Mouse (Mus musculus) heart, embryonic 16.5 days (tissue): ENCODE measurements around the gene Tut4. TPM values are rescaled to one million over a fixed set of nuclear protein-coding genes. Genes with fewer than 3 reads are reported as not detected.

Source experiments
- ATAC-seq: fragments of 200-750 bp; cut with Nextera tagmentation; replicated peaks from 2 replicates; pipeline ENCODE4 v1.8.0; 2017; ENCODE audit warnings: moderate number of reproducible peaks; ENCODE audit not compliant: insufficient read depth, low FRiP score; ENCODE audit errors: extremely low read depth
- H3K27ac ChIP-seq: fragments of 300-500 bp; sonication (generic); 2 replicates; pipeline ENCODE4 v1.5.1; 2014; ENCODE audit warnings: mild to moderate bottlenecking, low read length, control low read depth, moderate library complexity
- H3K27me3 ChIP-seq: fragments of 300-500 bp; sonication (generic); 2 replicates; pipeline ENCODE4 v1.6.1; 2014; ENCODE audit warnings: low read length, mixed read lengths; ENCODE audit not compliant: control insufficient read depth, insufficient read depth
- H3K36me3 ChIP-seq: fragments of 300-500 bp; sonication (generic); 2 replicates; pipeline ENCODE4 v1.6.1; 2014; ENCODE audit not compliant: control insufficient read depth, insufficient read depth
- H3K4me1 ChIP-seq: fragments of 300-500 bp; sonication (generic); 2 replicates; pipeline ENCODE4 v1.6.1; 2014; ENCODE audit warnings: low read length, mixed read lengths; ENCODE audit not compliant: control insufficient read depth, insufficient read depth
- H3K4me2 ChIP-seq: fragments of 300-500 bp; sonication (generic); 2 replicates; pipeline ENCODE4 v1.6.1; 2014; ENCODE audit warnings: low read depth, mild to moderate bottlenecking, control low read depth, low read length
- H3K4me3 ChIP-seq: fragments of 300-500 bp; sonication (generic); 2 replicates; pipeline ENCODE4 v1.5.1; 2014; ENCODE audit warnings: mild to moderate bottlenecking, control low read depth, low read length
- H3K9ac ChIP-seq: fragments of 300-500 bp; sonication (generic); 2 replicates; pipeline ENCODE4 v1.6.1; 2014; ENCODE audit warnings: low read length, control low read depth
- H3K9me3 ChIP-seq: fragments of 300-500 bp; sonication (generic); replicated peaks from 2 replicates; pipeline ENCODE4 v1.6.1; 2016; ENCODE audit warnings: low read length; ENCODE audit not compliant: control insufficient read depth
- WGBS: fragments of 180-500 bp; shearing (Covaris S2); extraction: QIAGEN DNeasy Blood & Tissue Kit; methylation state at CpG from one replicate; pipeline ENCODE4 v1.1.7; 2014; 5-methylcytosine and 5-hydroxymethylcytosine counted together
- polyA plus RNA-seq: library from polyadenylated mRNA; unstranded; fragments of >200 nt; fragmentation: Nextera tagmentation; extraction: Ambion mirVana; gene quantifications from 2 replicates; pipeline ENCODE4 v1.2.1, GENCODE M21; 2015

Tut4 gene
- polyA plus RNA-seq, 1 experiment from 2014 or later = 42.3 TPM

DNA sequence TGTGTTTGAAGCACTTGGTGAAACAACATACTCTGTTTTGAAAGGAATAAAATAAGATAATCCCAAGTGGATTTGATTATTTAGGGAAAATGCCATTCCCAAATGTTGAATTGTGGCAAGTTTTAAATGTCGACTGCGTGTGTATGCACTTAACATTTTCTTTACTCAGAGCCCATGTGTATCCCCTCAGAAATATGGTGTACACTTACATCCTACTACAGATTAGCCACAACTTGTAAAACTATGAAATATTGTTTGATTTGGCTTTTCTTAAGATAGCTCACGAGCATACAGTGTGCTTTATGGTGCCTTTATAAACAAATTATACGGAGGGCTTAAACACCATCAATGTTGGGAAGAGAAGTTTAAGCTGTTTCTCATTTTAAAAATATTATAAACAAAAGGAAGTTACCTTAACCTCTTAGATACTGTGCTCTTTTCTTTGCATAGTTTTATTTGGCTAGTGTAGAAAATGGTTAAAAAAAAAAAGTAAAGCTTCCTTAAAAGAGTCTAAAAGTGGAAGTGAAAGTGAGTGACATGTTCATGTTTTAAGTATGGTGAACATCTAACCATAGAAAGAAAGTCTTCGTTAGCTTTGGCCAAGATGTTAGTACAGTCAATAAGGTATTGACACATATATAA lies 2.2 kb downstream of the Tut4 start:
- peak overlapping the region; percentile 97 for H3K9ac ChIP-seq
- WGBS = 49% methylated on average over 5 of the region's 5 CpGs

DNA sequence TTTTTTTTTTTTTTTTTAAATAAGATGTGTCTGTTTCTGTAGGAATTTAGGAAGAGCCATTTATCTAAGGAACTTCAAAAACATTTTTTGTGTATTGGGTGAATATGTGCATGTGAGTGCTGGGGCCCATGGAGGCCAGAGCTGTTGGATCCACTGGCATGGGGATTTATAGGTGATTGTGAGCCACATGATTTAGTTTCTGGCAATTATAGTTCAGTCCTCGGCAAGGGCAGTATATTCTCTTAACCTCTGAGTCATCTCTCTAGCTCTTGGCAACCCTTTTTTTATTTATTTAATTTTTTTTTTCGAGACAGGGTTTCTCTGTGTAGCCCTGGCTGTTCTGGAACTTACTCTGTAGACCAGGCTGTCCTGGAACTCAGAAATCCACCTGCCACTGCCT lies 14.4 kb downstream of the Tut4 start:
- peaks cover 3% of the 10 kb centered on the region; the same call in 1 of the 2 replicates for H3K36me3 ChIP-seq
- H3K4me2 ChIP-seq = no peak overlapping the region
- H3K4me3 ChIP-seq = no peak overlapping the region
- no peak overlapping the region for H3K27ac ChIP-seq
- no peaks in the 10 kb centered on the region for H3K9me3 ChIP-seq
- no peaks in the 10 kb centered on the region for H3K27me3 ChIP-seq
- 69% methylated on average over 2 of the region's 2 CpGs for WGBS
- no peak overlapping the region for H3K9ac ChIP-seq
- H3K4me1 ChIP-seq = no peaks in the 10 kb centered on the region
- ATAC-seq = no peak

More for the DNA sequence above, 2.2 kb downstream of the Tut4 start:
- Histone ChIP-seq H3K36me3 (peaks cover 4% of the 10 kb centered on the region; the same call in 1 of the 2 replicates), H3K4me2 (peak overlapping the region; percentile 78), H3K27ac (no peak overlapping the region), H3K27me3 (no peaks in the 10 kb centered on the region), H3K4me1 (peaks cover 15% of the 10 kb centered on the region), H3K9me3 (no peaks in the 10 kb centered on the region), H3K4me3 (peak overlapping the region; percentile 97)
- ATAC-seq = no peak

- Histone ChIP-seq H3K4me3 (no peak overlapping the region), H3K4me2 (no peak overlapping the region), H3K27me3 (no peaks in the 10 kb centered on the region), H3K4me1 (no peaks in the 10 kb centered on the region), H3K27ac (no peak overlapping the region), H3K9ac (no peak overlapping the region), H3K36me3 (peaks cover 16% of the 10 kb centered on the region), H3K9me3 (no peaks in the 10 kb centered on the region)
- no peak for ATAC-seq
Observed at GRCm38 (mm10) chr4:108482776-108483175, 23.6 kb downstream of the Tut4 start.

DNA sequence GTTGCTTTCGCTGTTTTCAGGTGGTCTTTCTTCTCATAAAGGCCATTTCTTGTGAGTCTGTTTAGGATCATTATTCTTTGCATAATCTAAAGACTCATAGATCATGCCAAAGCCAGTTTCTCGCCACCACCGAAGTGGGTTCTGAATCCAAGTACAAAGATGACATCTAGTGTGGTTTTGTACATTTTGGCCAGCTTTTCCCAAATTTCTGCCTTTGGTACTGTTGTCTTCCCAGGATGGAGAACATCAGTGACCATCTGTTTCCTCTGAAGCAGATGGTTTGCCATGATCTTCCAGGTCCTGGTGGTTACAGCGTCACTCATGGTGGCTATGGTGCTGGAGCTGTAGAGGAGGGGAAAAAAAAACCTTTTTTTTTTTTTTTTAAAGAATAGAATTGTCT lies 25.0 kb downstream of the Tut4 start:
- H3K9me3 ChIP-seq = no peaks in the 10 kb centered on the region
- H3K4me1 ChIP-seq = no peaks in the 10 kb centered on the region
- H3K9ac ChIP-seq = no peak overlapping the region
- WGBS = 88% methylated on average over 4 of the region's 4 CpGs
- no peak for ATAC-seq
- H3K4me2 ChIP-seq = no peak overlapping the region
- no peak overlapping the region for H3K4me3 ChIP-seq
- no peak overlapping the region for H3K27ac ChIP-seq
- H3K27me3 ChIP-seq = no peaks in the 10 kb centered on the region
- peaks cover 16% of the 10 kb centered on the region for H3K36me3 ChIP-seq

DNA sequence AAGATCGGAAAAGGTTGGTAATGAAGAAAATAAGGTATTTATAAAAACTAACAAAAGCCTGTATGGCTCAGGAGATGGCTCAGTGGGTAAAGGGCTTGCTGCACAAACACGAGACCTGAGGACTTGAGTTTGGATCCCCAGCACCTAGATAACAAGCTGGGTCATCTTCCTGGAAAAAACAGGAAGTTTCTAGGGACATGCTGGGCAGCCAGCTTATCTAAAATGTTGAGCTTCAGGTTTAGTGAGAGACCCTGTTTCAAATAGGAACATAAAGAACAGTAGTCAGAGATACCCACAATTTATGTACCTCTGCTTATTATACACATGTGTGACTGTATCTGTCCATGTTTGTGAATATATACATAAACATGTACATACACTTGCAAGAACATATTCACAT lies 43.8 kb downstream of the Tut4 start:
- WGBS = 85% methylated on average over 2 of the region's 2 CpGs
- no peaks in the 10 kb centered on the region for H3K4me1 ChIP-seq
- peaks cover 9% of the 10 kb centered on the region for H3K36me3 ChIP-seq
- no peaks in the 10 kb centered on the region for H3K9me3 ChIP-seq
- no peak overlapping the region for H3K4me3 ChIP-seq
- H3K9ac ChIP-seq = no peak overlapping the region
- no peaks in the 10 kb centered on the region for H3K27me3 ChIP-seq
- no peak overlapping the region for H3K27ac ChIP-seq
- H3K4me2 ChIP-seq = no peak overlapping the region
- no peak for ATAC-seq

DNA sequence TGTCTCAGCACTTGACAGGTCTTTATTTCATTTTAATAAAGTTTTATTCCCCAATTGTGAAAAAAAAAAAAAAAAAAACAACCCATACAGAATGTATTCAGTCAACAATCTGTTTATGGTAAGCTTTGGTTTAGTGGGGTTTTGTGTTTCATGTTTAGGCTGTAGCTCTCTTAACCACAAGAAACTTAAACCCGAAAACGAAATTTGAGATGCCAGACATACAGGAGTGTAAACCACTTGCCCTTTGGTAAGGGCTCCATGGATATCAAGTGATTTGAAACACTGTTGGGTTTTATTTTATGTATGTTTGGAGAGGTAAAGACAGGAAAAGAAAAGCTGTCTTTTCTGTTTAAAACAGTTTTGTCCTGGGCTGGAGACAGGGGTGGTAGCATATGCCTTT lies 80.5 kb downstream of the Tut4 start:
- no peak overlapping the region for H3K27ac ChIP-seq
- no peak overlapping the region for H3K9ac ChIP-seq
- no peak for ATAC-seq
- no peaks in the 10 kb centered on the region for H3K4me1 ChIP-seq
- H3K27me3 ChIP-seq = no peaks in the 10 kb centered on the region
- WGBS = 94% methylated on average over 2 of the region's 2 CpGs
- H3K4me2 ChIP-seq = no peak overlapping the region
- H3K4me3 ChIP-seq = no peak overlapping the region
- peaks cover 12% of the 10 kb centered on the region for H3K36me3 ChIP-seq
- no peaks in the 10 kb centered on the region for H3K9me3 ChIP-seq

DNA sequence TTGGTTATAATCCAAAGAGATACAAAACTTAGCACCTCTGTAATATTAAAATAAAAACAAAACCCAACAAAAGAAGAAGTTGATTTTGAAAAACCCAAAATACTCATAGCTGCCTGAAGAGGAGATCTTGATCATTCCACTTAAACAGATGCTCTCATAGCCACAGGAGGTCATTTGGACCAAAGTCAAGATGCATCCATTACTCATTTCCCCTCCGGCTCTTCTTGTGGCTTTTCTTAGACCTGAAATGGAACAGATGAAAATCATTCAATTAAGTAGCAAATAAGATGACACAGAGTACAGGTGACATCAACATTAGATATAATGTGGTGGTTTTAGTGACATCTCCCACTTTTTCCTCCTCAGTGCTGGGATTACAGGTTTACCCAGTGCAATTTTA lies 105.8 kb downstream of the Tut4 start:
- Histone ChIP-seq H3K4me2 (no peak overlapping the region), H3K36me3 (peaks cover 56% of the 10 kb centered on the region), H3K27ac (no peak overlapping the region), H3K4me1 (no peaks in the 10 kb centered on the region), H3K27me3 (no peaks in the 10 kb centered on the region), H3K9me3 (no peaks in the 10 kb centered on the region), H3K9ac (no peak overlapping the region), H3K4me3 (no peak overlapping the region)
- 68% methylated on average over 1 of the region's 1 CpGs for WGBS
- no peak for ATAC-seq

DNA sequence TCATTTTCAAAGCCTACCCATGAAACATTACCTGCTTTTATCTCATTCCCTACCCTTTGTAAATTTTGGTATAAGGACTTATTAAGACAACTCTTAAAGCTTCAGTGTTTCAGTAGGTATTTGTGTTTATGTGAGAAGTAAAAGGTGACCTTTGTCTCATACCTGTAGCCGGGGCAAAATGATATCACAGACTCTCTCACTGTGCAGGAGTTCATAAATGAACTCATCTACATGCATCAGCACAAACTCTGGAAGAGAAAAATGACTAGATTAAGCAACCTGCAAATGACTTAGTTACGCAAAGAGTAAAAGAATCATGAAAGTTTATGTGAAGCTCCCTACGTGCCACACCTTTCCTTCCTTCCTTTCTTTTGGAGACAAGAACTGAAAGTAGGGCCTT lies 113.4 kb downstream of the Tut4 start:
- Histone ChIP-seq H3K36me3 (peaks cover 33% of the 10 kb centered on the region), H3K9ac (no peak overlapping the region), H3K27ac (no peak overlapping the region), H3K9me3 (no peaks in the 10 kb centered on the region), H3K4me1 (peaks cover 1% of the 10 kb centered on the region; the same call in 1 of the 2 replicates), H3K27me3 (no peaks in the 10 kb centered on the region), H3K4me3 (no peak overlapping the region), H3K4me2 (no peak overlapping the region)
- ATAC-seq = no peak
- WGBS = 92% methylated on average over 3 of the region's 3 CpGs

DNA sequence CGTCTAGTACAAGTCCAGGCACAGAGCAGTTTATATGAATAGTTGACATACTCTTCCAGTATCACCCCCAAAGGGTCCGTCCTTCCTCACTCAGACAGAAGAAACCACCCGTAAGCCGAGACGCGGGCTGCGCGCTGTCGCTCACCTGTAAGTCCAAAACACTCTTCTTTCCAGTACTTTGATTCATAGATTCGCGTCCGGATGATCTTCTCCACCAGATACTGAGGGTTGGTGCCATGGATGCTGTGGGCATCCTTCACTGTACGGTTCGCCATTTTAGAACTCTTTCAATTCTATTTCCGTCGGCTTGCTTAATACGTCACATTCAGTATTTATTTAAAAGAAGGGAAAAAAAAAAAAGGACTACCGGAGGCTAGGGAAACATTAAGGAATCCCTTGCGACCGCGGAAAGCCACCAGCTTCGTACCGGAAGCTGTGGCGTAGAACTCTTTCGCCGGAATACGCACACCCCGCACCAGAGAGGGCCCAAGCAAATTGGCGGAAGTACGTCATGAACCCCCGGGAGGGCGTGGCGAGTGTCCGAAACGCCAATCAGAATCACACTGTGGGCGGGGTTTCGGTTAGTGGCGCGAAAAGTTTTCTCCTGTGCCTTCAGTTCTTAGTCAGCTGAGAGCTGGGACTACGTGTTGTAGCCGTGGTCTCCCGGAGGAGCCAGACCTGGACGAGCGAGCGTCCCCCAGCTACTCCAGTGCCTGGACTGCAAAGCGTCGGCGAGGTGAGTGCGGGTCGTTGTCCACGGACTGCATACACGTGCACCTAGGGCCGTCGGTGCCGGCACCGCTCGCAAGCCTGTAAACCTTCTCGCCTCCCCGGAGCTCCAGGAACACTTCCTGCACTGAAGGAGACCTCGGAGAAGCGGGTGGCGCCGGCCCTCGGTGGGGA lies 119.9 kb downstream of the Tut4 start, which contains the start of the genes Prpf38a and Orc1:
Gene Prpf38a, minus strand, starts transcription at position 497 of the 903 bp plus-strand sequence.
Gene Orc1, plus strand, starts transcription at position 584 of the 903 bp plus-strand sequence.
- peak within 1 kb of the TSS; percentile 83 for H3K4me2 ChIP-seq
- no peaks in the 10 kb centered on the region for H3K36me3 ChIP-seq
- H3K4me3 ChIP-seq = peak within 1 kb of the TSS; percentile 71
- no peaks in the 10 kb centered on the region for H3K9me3 ChIP-seq
- ATAC-seq = peak; percentile 98
- H3K27ac ChIP-seq = peak within 1 kb of the TSS; percentile 66
- peak within 1 kb of the TSS; percentile 75 for H3K9ac ChIP-seq
- WGBS = under 1% methylated on average over 64 of the region's 64 CpGs
- H3K27me3 ChIP-seq = no peaks in the 10 kb centered on the region
- peaks cover 11% of the 10 kb centered on the region for H3K4me1 ChIP-seq
